Mouse (Mus musculus) MN1 (cell line): ENCODE measurements at regions not wholly inside any gene's neighbourhood (a gene's known extent, or its start where the extent isn't known, plus 50 kb on each side); places are given as distances from the start of the nearest gene placed in this dataset.
A peak's percentile ranks its signal among the peaks of the same experiment; 100 is the strongest.

Experiments used
- DNase-seq: peaks from one replicate; pipeline ENCODE4 v3.0.0-alpha.2; 2016; ENCODE audit warnings: low spot score

- DNase-seq: no peak
Observed at GRCm38 (mm10) chr14:24770015-24770977, 283.4 kb downstream of the Rps24 start.

- DNase-seq: no peak
Observed at GRCm38 (mm10) chr14:24771663-24772062, 284.7 kb downstream of the Rps24 start.

- DNase-seq: no peak
Observed at GRCm38 (mm10) chr14:24772129-24772528, 285.2 kb downstream of the Rps24 start.

GRCm38 (mm10) chr14:24778748-24779630 lies 292.1 kb downstream of the Rps24 start:
- peak; percentile 95 for DNase-seq

- no peak for DNase-seq
Observed at GRCm38 (mm10) chr14:24781674-24782073, 294.7 kb downstream of the Rps24 start.

- DNase-seq: no peak
Observed at GRCm38 (mm10) chr14:24783889-24784288, 297.0 kb downstream of the Rps24 start.

- no peak for DNase-seq
Observed at GRCm38 (mm10) chr14:24785452-24785851, 298.5 kb downstream of the Rps24 start.

- DNase-seq: peak; percentile 34
Observed at GRCm38 (mm10) chr14:24793375-24794285, 306.7 kb downstream of the Rps24 start.

- no peak for DNase-seq
Observed at GRCm38 (mm10) chr14:24794359-24794845, 307.5 kb downstream of the Rps24 start.

GRCm38 (mm10) chr14:24797494-24797893 lies 310.6 kb downstream of the Rps24 start:
- DNase-seq: no peak

GRCm38 (mm10) chr14:24798066-24798465 lies 311.1 kb downstream of the Rps24 start:
- DNase-seq: no peak

- DNase-seq: no peak
Observed at GRCm38 (mm10) chr14:24803001-24803655, 316.2 kb downstream of the Rps24 start.

GRCm38 (mm10) chr14:24807061-24807460 lies 320.1 kb downstream of the Rps24 start:
- DNase-seq: no peak

GRCm38 (mm10) chr14:24822876-24823567 lies 336.1 kb downstream of the Rps24 start:
- no peak for DNase-seq

GRCm38 (mm10) chr14:24824351-24824750 lies 337.4 kb downstream of the Rps24 start:
- DNase-seq: no peak

GRCm38 (mm10) chr14:24825722-24826386 lies 338.9 kb downstream of the Rps24 start:
- DNase-seq: no peak

- DNase-seq: peak; percentile 37
Observed at GRCm38 (mm10) chr14:24826471-24827337, 339.8 kb downstream of the Rps24 start.

- DNase-seq: peak; percentile 67
Observed at GRCm38 (mm10) chr14:24827381-24828031, 340.6 kb downstream of the Rps24 start.
